ENCODE assay signal across 35 mouse cellular contexts in the genomic region with DNA sequence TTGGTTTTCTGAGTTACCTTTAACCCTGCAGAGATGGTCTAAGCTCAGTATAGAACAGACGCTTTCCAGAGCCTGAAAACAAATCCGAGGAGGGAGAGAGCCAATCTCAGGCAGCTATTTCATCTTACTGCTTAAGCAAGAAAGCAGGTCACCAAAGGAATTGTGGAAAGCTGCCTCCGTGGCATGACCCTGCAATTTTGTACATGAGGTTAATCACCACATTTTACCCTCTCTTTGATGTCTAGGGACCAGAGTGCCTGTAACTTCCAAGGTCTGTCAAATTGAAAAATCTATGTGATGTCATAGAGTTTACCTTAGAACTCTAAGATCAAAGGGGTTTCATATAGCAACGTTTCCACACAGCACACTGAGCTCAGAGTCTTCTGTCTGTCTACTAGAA. TPM values are rescaled to one million over a fixed set of nuclear protein-coding genes. Genes with fewer than 3 reads are reported as not detected.
A peak's percentile ranks its signal among the peaks of the same experiment; 100 is the strongest.
DNase-seq lines count a peak whose midpoint lies in the region; ATAC-seq and TF ChIP-seq lines count a peak whose summit lies in the region.
"Had no signal": no experiment of that assay in that cellular context is flagged by ENCODE, and none has a peak within 500 bp of the region (broad histone marks: within the 10 kb centered on the region; RNA-seq: fewer than 3 reads in every experiment).

No protein-coding gene starts in this region.

- H3K27me3 ChIP-seq in testis, adult 2 months (ENCODE audit: control insufficient read depth, insufficient read depth, low read length), result no peaks in the 10 kb centered on the region
- H3K27me3 ChIP-seq in embryonic facial prominence, embryonic 11.5 days (ENCODE audit: control insufficient read depth, insufficient read depth, low read length), result no peaks in the 10 kb centered on the region
- H3K27me3 ChIP-seq in forebrain, embryonic 13.5 days, result no peaks in the 10 kb centered on the region
- H3K27me3 ChIP-seq: CH12.LX; embryonic facial prominence, embryonic 15.5 days; forebrain, embryonic 12.5 days; heart, embryonic 12.5 days; heart, embryonic 15.5 days; hindbrain, embryonic 13.5 days; intestine, embryonic 15.5 days had no signal

- H3K4me1 ChIP-seq in testis, adult 2 months (ENCODE audit: control insufficient read depth, insufficient read depth, low read length), result no peaks in the 10 kb centered on the region
- no peaks in the 10 kb centered on the region for H3K4me1 ChIP-seq in embryonic facial prominence, embryonic 11.5 days (ENCODE audit: control insufficient read depth, insufficient read depth, low read length)
- H3K4me1 ChIP-seq in forebrain, embryonic 13.5 days, result no peaks in the 10 kb centered on the region
- H3K4me1 ChIP-seq: embryonic facial prominence, embryonic 12.5 days; embryonic facial prominence, embryonic 15.5 days; forebrain, embryonic 12.5 days; heart, embryonic 12.5 days; heart, embryonic 15.5 days; hindbrain, embryonic 10.5 days; hindbrain, embryonic 13.5 days; intestine, embryonic 15.5 days had no signal

- H3K36me3 ChIP-seq in testis, adult 2 months (ENCODE audit: control insufficient read depth, insufficient read depth, low read length), result no peaks in the 10 kb centered on the region
- no peaks in the 10 kb centered on the region for H3K36me3 ChIP-seq in embryonic facial prominence, embryonic 11.5 days (replicated peaks; ENCODE audit: control insufficient read depth, insufficient read depth, low read depth, low read length)
- H3K36me3 ChIP-seq in forebrain, embryonic 13.5 days (ENCODE audit: poor library complexity, severe bottlenecking), result no peaks in the 10 kb centered on the region
- H3K36me3 ChIP-seq: embryonic facial prominence, embryonic 12.5 days; embryonic facial prominence, embryonic 15.5 days; forebrain, embryonic 12.5 days; G1E; heart, embryonic 12.5 days; heart, embryonic 15.5 days; hindbrain, embryonic 10.5 days; hindbrain, embryonic 13.5 days; intestine, embryonic 15.5 days had no signal

- H3K9me3 ChIP-seq in embryonic facial prominence, embryonic 11.5 days (replicated peaks; ENCODE audit: control insufficient read depth, low read length), result no peaks in the 10 kb centered on the region
- no peaks in the 10 kb centered on the region for H3K9me3 ChIP-seq in forebrain, embryonic 13.5 days (replicated peaks)
- H3K9me3 ChIP-seq: embryonic facial prominence, embryonic 12.5 days; embryonic facial prominence, embryonic 15.5 days; forebrain, embryonic 12.5 days; heart, embryonic 12.5 days; heart, embryonic 15.5 days; hindbrain, embryonic 10.5 days; hindbrain, embryonic 13.5 days; intestine, embryonic 15.5 days had no signal

- no peak overlapping the region for H3K4me2 ChIP-seq in embryonic facial prominence, embryonic 11.5 days (ENCODE audit: low read depth, low read length)
- H3K4me2 ChIP-seq in forebrain, embryonic 13.5 days, result no peak overlapping the region
- H3K4me2 ChIP-seq: embryonic facial prominence, embryonic 12.5 days; embryonic facial prominence, embryonic 15.5 days; forebrain, embryonic 12.5 days; heart, embryonic 12.5 days; heart, embryonic 15.5 days; hindbrain, embryonic 13.5 days; intestine, embryonic 15.5 days had no signal

- WGBS in embryonic facial prominence, embryonic 11.5 days, result 33% methylated on average over 4 of the region's 4 CpGs
- 71% methylated on average over 4 of the region's 4 CpGs for WGBS in forebrain, embryonic 13.5 days

- ATAC-seq in embryonic facial prominence, embryonic 11.5 days (replicated peaks; ENCODE audit: insufficient number of reproducible peaks, low FRiP score, low TSS enrichment, low read depth), result no peak
- no peak for ATAC-seq in forebrain, embryonic 13.5 days
- ATAC-seq: forebrain, embryonic 16.5 days; hindbrain, embryonic 16.5 days; intestine, embryonic 15.5 days; Patski had no signal

- no peak overlapping the region for H3K27ac ChIP-seq in testis, adult 2 months (ENCODE audit: control insufficient read depth, insufficient read depth, low read depth, low read length)
- H3K27ac ChIP-seq in embryonic facial prominence, embryonic 11.5 days (replicated peaks; ENCODE audit: low read depth, low read length), result no peak overlapping the region
- no peak overlapping the region for H3K27ac ChIP-seq in forebrain, embryonic 13.5 days
- H3K27ac ChIP-seq: embryonic facial prominence, embryonic 12.5 days; embryonic facial prominence, embryonic 15.5 days; forebrain, embryonic 12.5 days; gastrocnemius, adult 2 months; heart, embryonic 15.5 days; hindbrain, embryonic 10.5 days; hindbrain, embryonic 13.5 days; intestine, embryonic 15.5 days had no signal

- no peak overlapping the region for H3K9ac ChIP-seq in embryonic facial prominence, embryonic 11.5 days (replicated peaks; ENCODE audit: low read length)
- H3K9ac ChIP-seq in forebrain, embryonic 13.5 days, result no peak overlapping the region
- H3K9ac ChIP-seq: embryonic facial prominence, embryonic 12.5 days; embryonic facial prominence, embryonic 15.5 days; forebrain, embryonic 12.5 days; heart, embryonic 12.5 days; heart, embryonic 15.5 days; hindbrain, embryonic 13.5 days; intestine, embryonic 15.5 days had no signal

- peak overlapping the region; percentile 58 for H3K4me3 ChIP-seq in testis, adult 2 months (ENCODE audit: control insufficient read depth, low read depth, low read length)
- no peak overlapping the region for H3K4me3 ChIP-seq in embryonic facial prominence, embryonic 11.5 days (ENCODE audit: low read depth, low read length)
- H3K4me3 ChIP-seq in forebrain, embryonic 13.5 days, result no peak overlapping the region
- H3K4me3 ChIP-seq: embryonic facial prominence, embryonic 12.5 days; embryonic facial prominence, embryonic 15.5 days; erythroblast, embryonic 14.5 days; forebrain, embryonic 12.5 days; gastrocnemius, adult 2 months; heart, embryonic 12.5 days; heart, embryonic 15.5 days; hindbrain, embryonic 10.5 days; hindbrain, embryonic 13.5 days; intestine, embryonic 15.5 days had no signal

- DNase-seq in embryo, embryonic 10 days (ENCODE audit: low spot score), result peak; percentile 68
- no peak for DNase-seq in embryo, embryonic 9.5 days (ENCODE audit: extremely low spot score)
- DNase-seq in testis, postnatal 10 days (ENCODE audit: low spot score), result no peak
- peak; percentile 55 for DNase-seq in embryonic facial prominence, embryonic 11.5 days (ENCODE audit: low spot score)
- DNase-seq in mesoderm, embryonic 11.5 days (ENCODE audit: low read depth, low spot score), result peak; percentile 39
- DNase-seq in gastrocnemius, postnatal 4 days (ENCODE audit: low spot score in 2 of 2), result no peak
- DNase-seq: adrenal gland, adult 2 months; adrenal gland, postnatal 14 days; B cell, adult 2 months; cerebellum, adult 11 months; cerebellum, adult 2 months; cerebellum, adult 9-11 months; cerebellum, postnatal 25 days; gastrocnemius, adult 2 months; gastrocnemius, postnatal 14 days; heart, adult 18-20 months; heart, postnatal 10 days; heart, postnatal 36 days had no signal

- no peak for TF ChIP-seq CTCF in testis, adult 2 months (IDR thresholded peaks at IDR 0.05; ENCODE audit: control insufficient read depth, insufficient read depth, insufficient replicate concordance, low read depth, low read length)

- no peak for TF ChIP-seq POLR2A in testis, adult 2 months (IDR thresholded peaks at IDR 0.05; ENCODE audit: control insufficient read depth, low read depth, low read length)

RNA-seq across cellular contexts. Expression of gene Dkk2, which starts 37.5 kb away (rescaled TPM):
- 0.05 and 0.11 TPM in 2 replicates for polyA plus RNA-seq in testis, adult 2 months (2012; rRNA removed)
- 20.0 and 22.7 TPM in 2 replicates for polyA plus RNA-seq in embryonic facial prominence, embryonic 11.5 days (2014; fragmentation: Nextera tagmentation; extraction: Ambion mirVana)
- 10 to 100 TPM; 19.7 to 22.5 TPM for total RNA-seq in gastrocnemius, postnatal 4 days (2021)
- 1.9 and 2.1 TPM in 2 replicates for polyA plus RNA-seq in forebrain, embryonic 13.5 days (2015; fragmentation: Nextera tagmentation; extraction: Ambion mirVana)
- total RNA-seq: CH12.LX; common myeloid progenitor, adult 5-6 weeks had no signal
- polyA plus RNA-seq: erythroblast, embryonic 14.5 days; G1E had no signal

Comparison
In these comparisons a context has a peak if more than half of its experiments do, and no peak if none do; other contexts are left out.
1. DNase-seq: peak in embryo, embryonic 10 days (single experiment), embryonic facial prominence, embryonic 11.5 days (single experiment) and mesoderm, embryonic 11.5 days (single experiment); none in embryo, embryonic 9.5 days (single experiment), testis, postnatal 10 days (single experiment) and gastrocnemius, postnatal 4 days (0 of 2).